Mouse (Mus musculus) ovary, postnatal 36 days (tissue): ENCODE data around the gene Prim1.

Experiments
- DNase-seq: peaks from one replicate; pipeline ENCODE4 v3.0.0; 2022; ENCODE audit warnings: low spot score, mixed read lengths

Prim1 gene

DNA sequence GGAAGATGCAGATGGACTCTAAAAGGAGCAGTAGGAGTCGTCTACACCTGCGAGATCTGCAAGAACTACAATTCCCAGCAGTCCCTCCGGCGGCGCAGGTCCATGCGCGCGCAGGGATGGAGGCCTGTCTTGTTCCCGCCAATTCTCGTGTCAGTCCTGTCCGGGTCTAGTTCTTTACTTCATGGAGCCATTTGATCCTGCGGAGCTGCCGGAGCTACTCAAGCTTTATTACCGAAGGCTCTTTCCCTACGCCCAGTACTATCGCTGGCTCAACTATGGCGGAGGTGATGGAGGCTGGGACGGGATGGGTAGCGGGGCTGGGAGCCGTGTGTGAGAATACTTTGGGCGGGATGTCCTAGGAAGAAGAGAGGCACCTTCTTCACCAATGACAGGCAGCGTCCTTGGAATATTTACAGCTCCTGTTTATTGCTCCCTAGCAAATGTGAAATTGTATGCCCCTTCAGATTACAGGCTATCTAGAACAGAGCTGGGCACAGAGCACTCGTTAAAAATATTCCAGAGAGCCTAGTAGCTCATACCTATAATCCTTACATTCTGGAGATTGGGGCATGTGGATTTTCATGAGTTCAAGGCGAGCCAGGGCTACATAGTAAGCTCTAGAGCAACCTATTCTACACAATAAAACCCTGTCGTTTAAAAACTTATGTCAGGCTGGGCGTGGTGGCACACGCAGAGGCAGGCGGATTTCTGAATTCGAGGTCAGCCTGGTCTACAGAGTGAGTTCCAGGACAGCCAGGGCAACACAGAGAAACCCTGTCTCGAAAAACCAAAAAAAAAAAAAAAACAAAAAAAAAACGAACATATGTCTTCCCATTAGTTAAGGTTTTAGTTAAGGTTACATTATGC is at the start of gene Prim1:
Prim1 (plus strand) TSS at position 101 of the 867 bp plus-strand sequence.
- DNase-seq = peak; percentile 73

DNA sequence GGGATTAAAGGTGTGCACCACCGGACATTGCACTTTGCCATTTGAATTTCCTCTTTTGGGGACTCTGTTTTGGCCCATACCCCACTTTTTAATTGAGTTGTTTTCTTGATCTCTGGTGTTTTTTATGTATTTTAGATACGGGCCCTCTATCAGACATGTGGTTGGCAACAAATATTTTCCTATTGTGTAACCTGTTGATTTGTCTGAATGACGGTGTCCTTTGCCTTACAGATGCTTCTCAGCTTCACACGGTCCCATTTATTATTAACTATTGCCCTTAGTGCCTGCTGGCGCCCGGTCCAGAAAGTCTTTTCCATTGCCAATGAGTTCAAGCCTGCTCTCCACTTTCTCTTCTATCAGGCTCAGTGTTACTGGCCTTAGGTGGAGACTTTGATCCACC is 48.5 kb upstream of the Prim1 start:
- no peak for DNase-seq

DNA sequence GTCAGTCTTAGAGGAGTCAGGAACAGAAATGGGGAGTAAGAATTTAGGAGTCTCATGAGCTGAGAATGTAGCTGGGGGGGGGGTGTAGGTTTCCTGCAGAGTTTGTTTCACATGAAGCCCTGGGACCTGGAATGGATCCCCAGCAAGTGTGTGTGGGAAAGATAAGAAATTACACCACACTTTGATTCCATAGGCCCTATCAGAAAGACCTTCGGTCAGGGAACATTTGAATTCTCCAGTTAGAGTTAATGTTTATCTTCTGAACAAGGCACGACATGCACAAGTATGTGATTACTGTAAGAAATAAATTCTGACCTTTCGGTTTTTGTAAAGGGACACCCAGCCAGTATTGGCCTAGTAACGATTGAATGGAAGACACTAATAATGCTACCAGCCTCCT is 45.1 kb upstream of the Prim1 start:
- no peak for DNase-seq

DNA sequence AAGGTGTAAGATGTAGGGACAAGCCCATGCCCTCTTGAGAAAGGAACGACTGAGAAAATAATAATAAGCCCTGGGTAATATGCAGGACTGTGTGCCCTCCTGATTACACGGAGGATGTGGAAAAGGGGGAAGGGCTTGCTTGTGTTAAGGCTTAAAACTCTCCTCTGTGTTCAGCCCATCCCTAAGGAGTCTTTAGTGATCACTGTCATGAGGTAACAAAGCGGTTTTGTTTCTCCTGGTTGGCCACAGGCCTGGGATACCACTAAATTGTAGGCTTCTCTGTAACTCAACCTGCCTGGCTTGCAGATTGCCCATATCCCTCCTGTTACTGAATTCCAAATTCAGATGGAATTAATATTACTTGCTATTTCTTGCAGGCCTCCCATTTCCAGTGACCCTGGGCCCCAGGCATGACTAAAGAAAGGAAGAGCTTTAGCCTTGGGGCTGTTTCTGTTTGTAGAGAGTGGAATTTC is 44.6 kb upstream of the Prim1 start:
- no peak for DNase-seq

DNA sequence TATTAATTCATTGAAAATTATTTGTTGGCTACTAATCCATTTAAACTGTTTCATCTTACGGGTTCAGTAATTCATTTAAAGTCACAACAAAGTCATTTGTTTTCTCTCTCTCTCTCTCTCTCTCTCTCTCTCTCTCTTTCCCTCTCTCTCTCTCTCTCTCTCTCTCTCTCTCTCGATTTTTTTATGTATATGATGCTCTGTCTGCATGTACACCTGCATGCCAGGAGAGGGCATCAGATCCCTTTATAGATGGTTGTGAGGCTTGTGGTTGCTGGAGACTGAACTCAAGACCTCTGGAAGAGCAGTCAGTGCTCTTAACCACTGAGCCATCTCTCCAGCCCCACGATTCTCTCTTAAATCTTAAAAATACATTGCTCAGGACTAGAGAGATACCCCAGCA is 43.8 kb upstream of the Prim1 start:
- no peak for DNase-seq

DNA sequence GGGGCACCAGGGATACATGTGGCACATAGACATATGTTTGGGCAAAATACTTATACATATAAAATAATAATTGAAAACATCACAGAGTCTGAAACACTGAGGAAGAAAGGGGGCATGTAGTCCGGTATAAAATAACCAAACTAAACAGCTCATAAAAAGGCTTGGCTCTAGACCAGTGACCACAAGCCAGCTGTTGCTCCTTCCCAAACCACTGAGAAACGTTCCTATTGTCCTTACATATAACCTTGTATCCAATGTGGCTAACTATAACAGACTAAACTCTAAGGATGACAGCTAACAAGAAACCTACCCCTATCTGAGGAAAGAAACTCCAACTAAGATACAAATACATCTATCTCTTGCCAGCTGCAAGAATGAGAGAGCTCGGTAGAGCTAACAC is 40.9 kb upstream of the Prim1 start:
- DNase-seq = no peak

DNA sequence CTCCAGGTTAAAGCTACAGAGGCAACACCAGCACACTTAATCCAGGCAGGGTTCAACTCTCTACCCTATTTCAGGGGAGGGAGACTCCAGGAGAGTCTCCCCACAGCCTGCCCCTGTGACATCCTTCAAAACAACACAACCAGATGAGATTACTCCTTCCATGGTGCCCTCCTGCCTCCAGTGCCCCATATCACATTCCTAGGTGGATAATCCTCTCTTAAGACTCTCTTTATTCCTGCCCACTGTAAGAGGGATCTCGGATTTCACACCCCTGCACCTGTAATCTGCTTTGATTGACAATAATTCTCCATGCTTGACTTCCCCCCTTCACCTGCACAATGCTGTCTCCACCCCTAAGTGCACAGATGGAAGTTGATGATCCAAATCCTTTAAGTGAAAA is 39.5 kb upstream of the Prim1 start:
- DNase-seq = no peak

DNA sequence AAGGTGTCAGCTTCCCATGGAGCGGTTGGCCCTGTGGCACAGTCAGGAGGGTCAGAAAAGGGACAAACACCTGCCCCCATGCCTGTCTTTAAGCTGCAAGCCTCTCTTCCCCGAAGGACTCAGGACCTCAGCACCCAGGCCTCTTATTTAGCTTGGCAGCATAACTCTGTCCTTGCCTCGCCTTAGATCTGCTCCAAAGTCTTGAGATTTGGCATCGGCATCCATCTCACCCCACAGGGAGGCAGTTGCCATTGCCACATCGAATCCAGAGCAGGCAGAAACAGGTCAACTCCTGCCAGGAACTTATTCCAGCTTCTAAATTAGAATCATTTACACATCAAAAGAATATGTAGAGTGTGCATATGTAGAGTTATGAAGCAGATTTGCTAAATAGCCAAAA is 30.3 kb upstream of the Prim1 start:
- peak; percentile 8 for DNase-seq

DNA sequence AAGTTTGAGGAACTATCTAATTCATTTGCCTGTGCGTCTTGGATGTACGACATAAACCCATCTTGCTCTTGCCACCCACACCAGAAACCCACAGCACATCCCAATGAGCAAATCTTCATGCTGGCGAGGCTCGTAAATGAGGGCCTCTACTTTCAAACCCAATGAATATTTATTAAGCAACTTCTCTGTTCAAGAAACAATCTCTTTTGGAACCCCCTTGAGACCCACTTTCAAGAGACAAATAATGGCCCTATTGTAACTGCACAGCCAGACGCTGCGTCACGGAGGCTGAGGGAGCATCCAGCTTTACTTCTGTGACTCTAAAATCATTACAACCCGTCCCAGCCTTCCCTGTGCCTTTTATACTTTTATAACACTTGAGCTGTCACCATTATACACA is 29.4 kb upstream of the Prim1 start:
- no peak for DNase-seq

DNA sequence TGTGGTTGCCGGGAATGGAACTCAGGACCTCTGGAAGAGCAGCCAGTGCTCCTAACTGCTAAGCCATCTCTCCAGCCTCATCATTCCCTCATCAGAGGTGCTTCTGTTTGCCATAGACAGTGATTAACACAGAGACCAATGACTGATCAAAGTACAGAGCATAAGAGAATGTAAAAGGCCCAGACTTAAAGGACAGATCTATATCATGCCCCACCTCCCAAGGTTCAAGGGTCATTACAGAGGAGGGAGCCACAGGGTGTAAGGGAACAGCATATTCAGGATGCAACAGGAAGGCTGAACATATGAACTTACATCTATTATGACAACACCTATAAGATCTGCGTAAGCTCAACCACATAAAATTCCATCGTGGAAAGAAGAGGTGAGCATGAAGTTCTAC is 18.3 kb upstream of the Prim1 start:
- no peak for DNase-seq

DNA sequence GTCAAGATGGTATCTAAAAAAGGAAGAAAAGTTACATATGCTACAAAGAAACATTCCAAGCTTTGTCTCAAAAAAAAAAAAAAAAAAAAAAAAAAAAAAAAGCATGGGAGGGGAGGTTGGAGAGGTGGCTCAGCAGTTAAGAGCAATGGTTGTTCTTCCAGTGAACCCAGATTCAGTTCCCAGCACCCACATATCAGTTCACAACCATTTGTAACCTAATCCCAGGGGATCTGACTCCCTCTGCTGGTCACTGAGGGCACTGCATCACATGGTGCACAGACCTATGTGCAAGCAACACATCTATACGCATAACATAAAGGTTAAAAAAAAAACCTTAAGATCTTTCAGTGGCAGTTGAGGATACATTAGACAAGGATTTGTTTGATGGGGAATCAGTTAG is 16.7 kb upstream of the Prim1 start:
- no peak for DNase-seq

DNA sequence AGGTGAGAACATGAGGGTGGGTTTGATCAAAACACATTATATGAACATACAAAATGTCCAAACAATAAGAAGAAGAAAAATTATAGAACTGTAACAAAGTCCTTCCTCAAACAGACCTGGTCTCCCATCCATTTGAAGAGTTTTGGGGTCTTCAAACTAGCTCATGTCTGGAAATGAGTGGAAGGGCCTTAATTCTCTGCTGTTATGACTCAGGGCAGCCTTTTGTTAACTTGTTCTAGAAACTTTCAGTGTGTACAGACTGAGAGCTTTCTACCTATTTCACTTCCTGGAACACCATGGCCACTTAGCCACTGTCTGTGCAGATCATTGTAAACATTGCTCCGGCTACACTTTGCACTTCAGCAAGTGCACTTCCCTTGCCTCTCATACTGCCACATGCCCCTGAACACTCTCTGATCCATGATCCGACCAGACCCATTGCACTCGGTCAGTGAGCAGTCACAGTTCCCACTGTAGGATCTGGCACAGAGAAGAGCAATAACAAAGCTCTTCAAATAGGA is 11.6 kb upstream of the Prim1 start:
- no peak for DNase-seq

DNA sequence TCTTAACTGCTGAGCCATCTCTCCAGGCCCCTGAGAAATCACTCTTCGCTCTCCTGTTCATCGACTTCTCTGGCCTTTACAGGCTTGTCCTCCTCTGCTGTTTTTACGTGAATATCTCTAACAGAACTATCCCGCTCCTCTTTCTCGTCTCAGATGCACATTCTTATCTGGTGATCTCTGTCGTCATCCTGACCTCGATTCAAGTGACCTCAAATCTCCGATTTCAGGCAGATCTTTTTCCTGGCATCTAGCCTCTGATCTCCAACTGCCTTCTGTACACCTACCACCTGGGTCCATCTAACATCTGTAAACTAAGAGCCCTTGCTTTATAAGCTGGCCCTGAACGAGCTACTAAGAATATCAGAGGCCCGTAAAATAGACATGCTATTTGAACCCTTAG is 10.1 kb upstream of the Prim1 start:
- DNase-seq = no peak

DNA sequence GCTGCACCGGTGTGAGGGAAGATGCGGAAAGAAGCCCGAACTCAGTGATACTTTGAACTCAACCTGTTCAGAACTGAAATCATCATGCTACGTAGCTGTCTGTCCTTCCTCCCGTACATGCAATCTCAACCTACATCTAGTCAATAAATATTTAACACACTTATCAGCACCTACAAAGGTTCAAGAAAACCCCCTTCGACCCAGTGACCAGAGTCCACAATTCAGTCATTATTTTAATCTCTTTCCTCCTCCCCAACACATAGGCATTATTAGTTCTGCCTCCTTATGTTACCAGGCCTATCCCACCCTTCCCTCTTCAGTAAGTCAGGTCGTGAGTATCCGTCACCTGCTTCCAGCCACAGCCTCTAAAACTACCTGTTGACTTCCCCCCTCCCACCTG is 9.5 kb upstream of the Prim1 start:
- no peak for DNase-seq

DNA sequence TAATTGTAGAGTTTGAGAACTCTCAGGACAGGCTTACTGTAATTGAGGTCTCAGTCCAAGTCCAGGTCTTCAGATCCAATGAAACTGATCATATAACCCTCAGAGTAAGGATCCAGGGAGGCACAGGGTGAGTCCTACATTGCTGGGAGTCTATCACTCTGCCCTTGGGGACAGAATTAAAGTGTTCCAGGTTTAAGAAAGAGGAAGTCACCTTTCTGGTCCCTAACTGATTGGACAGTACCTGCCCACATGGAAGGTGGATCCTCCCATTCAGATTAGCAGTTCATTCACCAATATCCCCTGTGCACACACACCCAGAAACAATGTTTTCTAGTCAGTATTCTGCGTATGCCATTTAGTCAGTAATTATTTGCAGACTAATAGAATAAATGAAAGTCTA is 7.5 kb upstream of the Prim1 start, which contains the start of gene Hsd17b6:
Hsd17b6 (minus strand) TSS at position 166 of the 400 bp plus-strand sequence.
- no peak for DNase-seq

DNA sequence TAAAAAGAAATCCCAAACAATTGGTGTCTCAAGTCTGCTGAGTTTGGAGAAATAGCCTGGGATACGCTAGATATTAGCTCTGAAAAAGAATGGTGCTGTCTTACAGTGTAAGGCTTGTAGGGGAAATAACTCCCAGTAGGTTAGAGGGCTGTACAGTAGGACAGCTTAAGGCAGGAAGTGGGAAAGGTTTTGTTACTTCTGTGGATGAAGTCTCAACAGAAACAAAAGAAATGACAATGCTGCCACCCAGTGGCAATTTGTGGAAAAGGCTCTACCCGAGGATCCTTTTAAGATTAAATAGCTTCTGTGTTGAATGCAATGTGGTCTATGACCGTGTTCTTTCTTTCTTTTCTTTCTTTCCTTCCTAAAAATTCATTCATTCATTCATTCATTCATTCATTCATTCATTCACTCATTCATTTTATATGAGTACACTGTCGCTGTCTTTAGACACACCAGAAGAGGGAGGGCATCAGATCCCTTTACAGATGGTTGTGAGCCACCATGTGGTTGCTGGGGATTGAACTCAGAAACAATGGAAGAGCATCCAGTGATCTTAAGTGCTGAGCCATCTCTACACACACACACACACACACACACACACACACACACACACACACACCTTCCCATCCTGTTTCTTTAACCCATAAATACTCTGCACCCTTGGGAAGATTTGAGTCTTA is 6.6 kb upstream of the Prim1 start:
- DNase-seq = peak; percentile 53

DNA sequence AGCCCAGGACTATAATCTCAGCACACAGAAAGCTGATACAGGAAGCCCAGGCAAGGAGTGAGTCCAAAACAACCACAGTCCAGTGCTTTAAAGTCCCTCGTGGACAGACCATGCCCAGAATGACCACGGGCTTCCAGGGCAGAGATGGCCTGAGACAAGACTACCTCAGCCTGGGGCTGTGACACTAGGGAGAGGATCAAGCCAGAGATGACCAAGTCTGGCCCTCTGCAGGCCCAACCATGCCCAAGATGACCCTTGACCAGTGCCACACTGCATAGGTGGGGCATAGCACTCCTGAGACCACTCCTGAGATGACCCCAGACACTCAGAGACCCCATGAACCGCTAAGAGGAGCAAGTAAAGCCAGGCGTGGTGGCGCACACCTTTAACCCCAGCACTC is 5.2 kb upstream of the Prim1 start:
- no peak for DNase-seq

DNA sequence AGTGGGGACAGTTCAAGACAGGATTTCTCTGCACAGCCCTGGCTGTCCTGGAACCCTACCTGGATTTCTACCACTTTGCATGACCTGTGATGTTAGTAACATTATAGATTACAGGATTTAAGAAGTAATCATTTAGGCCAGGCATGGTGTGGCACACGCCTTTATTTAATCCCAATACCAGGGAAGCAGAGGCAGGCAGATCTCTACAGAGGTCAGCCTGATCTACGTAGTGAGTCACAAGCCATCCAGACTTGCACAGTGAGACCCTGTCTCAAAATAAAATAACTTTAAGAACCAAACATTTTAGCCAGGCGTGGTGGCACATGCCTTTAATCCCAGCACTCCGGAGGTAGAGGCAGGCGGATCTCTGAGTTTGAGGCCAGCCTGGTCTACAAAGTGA is 7.2 kb downstream of the Prim1 start:
- DNase-seq = no peak

DNA sequence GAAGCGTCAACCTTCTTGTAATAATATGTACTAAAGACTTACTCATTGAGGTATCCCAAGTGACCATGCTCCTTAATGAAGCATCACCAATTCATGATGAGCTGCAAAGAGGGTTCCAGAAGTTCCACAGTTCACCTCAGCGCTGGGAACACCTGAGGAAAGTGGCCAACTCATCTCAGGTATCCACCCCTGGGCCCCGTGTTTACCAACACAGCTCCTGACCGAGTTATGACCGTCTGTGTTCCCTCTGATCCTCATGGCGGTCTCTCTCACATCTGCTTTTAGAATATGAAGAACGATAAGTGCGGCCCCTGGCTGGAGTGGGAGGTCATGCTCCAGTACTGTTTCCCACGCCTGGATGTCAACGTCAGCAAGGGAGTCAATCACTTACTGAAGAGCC is 8.5 kb downstream of the Prim1 start:
- no peak for DNase-seq

DNA sequence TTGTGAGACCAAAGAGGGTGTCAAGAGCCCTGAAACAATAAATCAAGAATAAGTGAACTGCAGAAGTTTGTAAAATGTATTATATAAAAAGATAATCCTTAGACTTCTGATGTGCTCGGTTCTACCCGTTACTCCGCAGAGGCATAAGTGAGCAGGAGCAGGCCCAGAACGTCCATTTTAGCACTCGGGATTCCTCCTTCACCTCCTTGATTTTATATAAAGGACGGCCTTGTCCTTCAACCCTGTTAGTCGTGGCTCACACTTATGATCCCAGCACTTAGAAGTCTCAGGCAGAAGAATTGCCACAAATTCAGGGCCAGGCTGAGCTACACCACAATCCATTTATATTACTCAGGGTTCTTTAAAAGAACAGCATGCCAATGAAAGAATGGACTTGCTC is 15.0 kb downstream of the Prim1 start:
- no peak for DNase-seq

DNA sequence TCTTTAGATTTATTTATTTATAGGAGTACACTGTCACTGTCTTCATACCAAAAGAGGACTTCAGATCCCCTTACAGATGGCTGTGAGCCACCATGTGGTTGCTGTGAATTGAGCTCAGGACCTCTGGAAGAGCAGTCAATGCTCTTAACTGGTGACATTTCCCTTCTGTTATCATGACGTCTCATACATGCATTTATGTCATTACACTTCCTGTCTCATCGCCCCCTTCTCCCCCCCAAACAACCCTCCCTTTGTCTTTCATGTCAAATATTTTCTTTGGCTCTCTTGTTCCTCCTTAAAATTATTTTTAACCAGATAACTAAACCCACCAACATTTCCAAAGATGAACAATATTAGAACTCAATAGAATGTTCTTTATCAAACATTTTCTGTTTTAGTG is 15.9 kb downstream of the Prim1 start:
- DNase-seq = no peak

DNA sequence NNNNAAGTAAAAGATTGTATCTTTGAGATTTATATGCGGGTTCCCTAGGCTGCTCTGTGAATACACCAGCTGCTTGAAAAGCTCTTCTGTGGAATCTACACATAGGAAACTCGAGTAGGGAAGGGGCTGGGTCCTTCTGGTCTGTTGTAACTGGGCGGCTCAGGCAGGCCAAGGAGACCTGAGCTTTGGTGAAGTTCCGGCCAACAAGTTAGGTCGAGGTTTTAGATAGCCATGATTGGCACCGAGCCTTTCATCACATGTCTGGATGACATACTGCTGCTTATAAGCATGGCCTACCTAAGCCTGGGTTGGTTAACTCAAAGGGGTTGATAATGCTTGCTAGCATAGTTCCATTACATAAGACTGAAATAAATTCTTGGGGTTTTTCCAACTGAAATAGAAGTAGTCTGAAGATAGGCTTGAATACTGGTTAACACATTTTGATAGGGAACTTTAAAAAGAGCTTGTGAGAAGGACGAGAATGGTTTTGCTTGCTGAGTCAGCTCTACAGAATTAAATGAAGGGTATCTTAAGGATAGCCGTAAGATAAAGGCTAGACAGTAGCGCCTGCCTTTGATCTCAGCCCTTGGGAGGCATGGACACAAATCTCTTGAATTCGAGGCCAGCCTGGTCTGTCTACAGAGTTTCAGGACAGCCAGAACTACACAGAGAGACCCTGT is 21.9 kb downstream of the Prim1 start:
- peak; percentile 20 for DNase-seq

DNA sequence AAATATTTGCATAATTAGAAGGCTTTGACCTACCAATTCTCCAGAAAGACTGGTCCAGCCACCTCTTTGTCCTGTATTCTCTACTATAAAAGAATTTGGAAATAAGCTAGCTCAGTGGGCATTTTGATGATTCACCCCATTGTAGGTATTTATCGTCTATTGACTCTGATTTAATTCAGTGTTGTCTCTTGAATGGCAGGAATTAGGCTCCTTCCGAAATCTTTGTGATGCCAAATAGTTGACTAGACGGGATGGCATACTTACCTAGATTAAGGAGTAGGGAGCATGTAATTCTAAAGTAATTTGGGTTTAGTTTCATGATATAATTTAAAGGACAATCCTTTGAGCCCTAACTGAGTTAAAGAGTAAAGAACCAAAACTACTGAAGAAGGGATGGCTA is 23.0 kb downstream of the Prim1 start:
- DNase-seq = no peak
